Mouse (Mus musculus) thymus, adult 2 months (tissue): ENCODE results near the gene Hbb-bs. TPM values are rescaled to one million over a fixed set of nuclear protein-coding genes. Genes with fewer than 3 reads are reported as not detected.

Experiments
- DNase-seq: peaks from one replicate; pipeline ENCODE4 v3.0.0; 2021
- H3K27ac ChIP-seq: fragments of 200-500 bp; 2 replicates; pipeline ENCODE4 v1.5.1; 2012; ENCODE audit warnings: low read length, control low read depth; ENCODE audit not compliant: control insufficient read depth, insufficient read depth
- H3K27me3 ChIP-seq: fragments of 200-500 bp; 2 replicates; pipeline ENCODE4 v1.6.1; 2012; ENCODE audit warnings: mild to moderate bottlenecking, low read length, moderate library complexity, mixed read lengths; ENCODE audit not compliant: control insufficient read depth, insufficient read depth
- H3K36me3 ChIP-seq: fragments of 200-500 bp; 2 replicates; pipeline ENCODE4 v1.6.1; 2012; ENCODE audit warnings: mild to moderate bottlenecking, low read length, moderate library complexity; ENCODE audit not compliant: control insufficient read depth, insufficient read depth
- H3K4me1 ChIP-seq: fragments of 200-500 bp; replicated peaks from 2 replicates; pipeline ENCODE4 v1.6.1; 2012; ENCODE audit warnings: low read length; ENCODE audit not compliant: control insufficient read depth, insufficient read depth
- H3K4me3 ChIP-seq: fragments of 200-500 bp; 2 replicates; pipeline ENCODE4 v1.5.1; 2012; ENCODE audit warnings: mild to moderate bottlenecking, low read length, control low read depth, moderate library complexity; ENCODE audit not compliant: control insufficient read depth, insufficient read depth
- CTCF ChIP-seq: fragments of 200-500 bp; IDR thresholded peaks from 2 replicates; pipeline ENCODE4 v1.5.1; 2012; ENCODE audit warnings: mild to moderate bottlenecking, control low read depth, low read length, moderate library complexity, borderline replicate concordance; ENCODE audit not compliant: control insufficient read depth, poor library complexity, insufficient read depth; ENCODE audit errors: extremely low read depth
- POLR2A ChIP-seq: fragments of 200-500 bp; IDR thresholded peaks from 2 replicates; pipeline ENCODE4 v1.6.1; 2012; ENCODE audit warnings: mild to moderate bottlenecking, low read length, control low read depth, moderate library complexity; ENCODE audit not compliant: control insufficient read depth, poor library complexity, insufficient read depth; ENCODE audit errors: extremely low read depth
- WGBS: fragments of 180-500 bp; shearing (Covaris S2); methylation state at CpG from one replicate; pipeline ENCODE4 v1.1.7; 2018; 5-methylcytosine and 5-hydroxymethylcytosine counted together
- polyA plus RNA-seq: library from polyadenylated mRNA; depleted of rRNA; stranded (reverse); fragments of >200 nt; gene quantifications from 2 replicates; pipeline ENCODE4 v1.2.3, GENCODE M21; 2012

Gene Hbb-bs
- polyA plus RNA-seq, 1 experiment = 2,649 TPM

DNA sequence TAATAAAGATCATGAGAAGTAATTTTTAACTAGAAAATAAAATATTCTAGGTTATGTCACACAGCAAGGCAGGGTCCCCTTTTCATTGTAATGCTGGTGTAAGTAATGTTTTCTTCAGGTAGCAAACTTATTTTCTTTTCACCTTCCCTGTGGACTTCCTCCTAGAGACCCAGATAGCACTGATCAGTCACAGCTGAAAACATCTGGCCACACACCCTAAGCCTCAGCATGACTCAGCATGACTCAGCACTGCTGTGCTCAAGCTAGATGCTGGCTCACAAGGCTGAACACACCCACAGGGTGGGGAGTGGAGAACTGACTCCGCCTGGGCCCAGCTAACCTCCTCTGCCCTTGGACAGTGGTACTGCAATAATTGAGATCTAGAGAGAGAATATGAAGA, 33.0 kb upstream of the Hbb-bs start:
- 43% methylated on average over 1 of the region's 1 CpGs for WGBS
- no peak for DNase-seq
- H3K4me1 ChIP-seq = no peaks in the 10 kb centered on the region
- no peaks in the 10 kb centered on the region for H3K27me3 ChIP-seq
- no peak for TF ChIP-seq POLR2A
- no peak for TF ChIP-seq CTCF
- no peak overlapping the region for H3K27ac ChIP-seq
- H3K4me3 ChIP-seq = no peak overlapping the region
- H3K36me3 ChIP-seq = no peaks in the 10 kb centered on the region

GRCm38 (mm10) chr7:103859076-103859475, 31.2 kb upstream of the Hbb-bs start:
- no peaks in the 10 kb centered on the region for H3K36me3 ChIP-seq
- TF ChIP-seq CTCF (no peak), POLR2A (no peak)
- H3K4me1 ChIP-seq = no peaks in the 10 kb centered on the region
- H3K27me3 ChIP-seq = no peaks in the 10 kb centered on the region
- DNase-seq = no peak
- H3K27ac ChIP-seq = no peak overlapping the region
- WGBS = 51% methylated on average over 2 of the region's 2 CpGs
- H3K4me3 ChIP-seq = no peak overlapping the region

GRCm38 (mm10) chr7:103854669-103855068, 26.8 kb upstream of the Hbb-bs start:
- Histone ChIP-seq H3K27ac (no peak overlapping the region), H3K4me3 (no peak overlapping the region), H3K36me3 (no peaks in the 10 kb centered on the region), H3K27me3 (no peaks in the 10 kb centered on the region), H3K4me1 (no peaks in the 10 kb centered on the region)
- WGBS = 85% methylated on average over 1 of the region's 1 CpGs
- TF ChIP-seq POLR2A (no peak), CTCF (no peak)
- no peak for DNase-seq

DNA sequence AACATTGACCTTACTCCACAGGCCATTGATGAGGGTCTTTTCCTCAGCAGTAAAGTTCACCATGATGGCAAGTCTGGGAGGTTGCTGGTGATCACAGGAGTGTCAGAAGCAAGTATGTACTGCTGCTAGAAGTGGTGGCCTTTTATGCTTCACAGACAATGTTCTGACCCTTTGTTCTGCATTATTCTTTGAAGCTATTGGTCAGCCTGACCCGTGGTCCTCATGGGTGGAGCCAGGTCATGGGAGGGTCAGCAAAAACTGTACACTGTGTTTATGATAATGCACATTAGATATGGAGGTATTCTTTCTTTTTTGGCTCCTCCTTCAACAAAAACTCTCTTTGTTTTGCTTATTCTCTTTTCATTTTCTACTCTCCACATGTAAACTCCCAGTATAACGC, 25.2 kb upstream of the Hbb-bs start, which contains the start of gene Hbb-y:
Hbb-y (minus strand) TSS at position 127 of the 400 bp plus-strand sequence.
- TF ChIP-seq CTCF (no peak), POLR2A (no peak)
- 78% methylated on average over 2 of the region's 2 CpGs for WGBS
- no peak for DNase-seq
- no peaks in the 10 kb centered on the region for H3K27me3 ChIP-seq
- H3K36me3 ChIP-seq = no peaks in the 10 kb centered on the region
- H3K4me3 ChIP-seq = no peak within 1 kb of the TSS
- no peak within 1 kb of the TSS for H3K27ac ChIP-seq
- no peaks in the 10 kb centered on the region for H3K4me1 ChIP-seq

- Histone ChIP-seq H3K36me3 (no peaks in the 10 kb centered on the region), H3K27me3 (no peaks in the 10 kb centered on the region), H3K4me3 (no peak overlapping the region), H3K27ac (no peak overlapping the region), H3K4me1 (no peaks in the 10 kb centered on the region)
- 71% methylated on average over 1 of the region's 2 CpGs for WGBS
- no peak for TF ChIP-seq CTCF
- TF ChIP-seq POLR2A = no peak
- no peak for DNase-seq
These were observed 16.8 kb upstream of the Hbb-bs start for GRCm38 (mm10) chr7:103844525-103845325.

GRCm38 (mm10) chr7:103843034-103843433, 15.1 kb upstream of the Hbb-bs start, which contains the start of gene Hbb-bh1:
TSS of gene Hbb-bh1 (minus strand) at chr7:103843164.
- H3K27me3 ChIP-seq = no peaks in the 10 kb centered on the region
- H3K36me3 ChIP-seq = no peaks in the 10 kb centered on the region
- whole genome bisulfite sequencing = 95% methylated on average over 2 of the region's 2 CpGs

More at GRCm38 (mm10) chr7:103843034-103843433, 15.1 kb upstream of the Hbb-bs start, which contains the start of gene Hbb-bh1:
- no peak within 1 kb of the TSS for H3K4me3 ChIP-seq
- no peak for DNase-seq
- no peak within 1 kb of the TSS for H3K27ac ChIP-seq
- H3K4me1 ChIP-seq = no peaks in the 10 kb centered on the region
- TF ChIP-seq POLR2A (no peak), CTCF (no peak)
